In the genomic region with DNA sequence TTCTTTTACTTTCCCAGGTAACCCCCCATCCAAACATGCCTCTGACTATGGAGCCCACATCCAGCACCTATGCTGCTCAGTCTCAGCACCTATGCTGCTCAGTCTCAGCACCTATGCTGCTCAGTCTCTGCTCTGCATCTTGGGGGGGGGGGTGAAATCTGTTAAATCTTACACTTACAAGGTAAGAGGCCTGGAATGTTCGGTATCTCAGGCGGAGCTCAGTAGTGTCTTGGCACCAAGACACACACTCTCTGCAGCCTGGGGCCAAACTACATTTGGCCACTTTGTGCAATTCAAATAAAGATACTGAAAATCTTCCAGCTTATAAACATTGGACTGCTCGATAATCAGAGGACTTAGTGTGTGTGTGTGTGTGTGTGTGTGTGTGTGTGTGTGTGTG, we compare ENCODE assay signal across 28 mouse cellular contexts. TPM values are rescaled to one million over a fixed set of nuclear protein-coding genes. Genes with fewer than 3 reads are reported as not detected.
DNase-seq lines count a peak whose midpoint lies in the region; ATAC-seq and TF ChIP-seq lines count a peak whose summit lies in the region.
"Had no signal": no experiment of that assay in that cellular context is flagged by ENCODE, and none has a peak within 500 bp of the region (broad histone marks: within the 10 kb centered on the region; RNA-seq: fewer than 3 reads in every experiment).

No protein-coding gene starts in this region.

- peak; percentile 71 for DNase-seq in liver, adult 2 months (ENCODE audit: extremely low read depth, low read depth, low spot score)
- DNase-seq in liver (no peak), NIH3T3 (ENCODE audit: low read depth) (peak; percentile 25)
- peak; percentile 53 for DNase-seq in lung, postnatal 0 days (ENCODE audit: low spot score)
- DNase-seq in lung, postnatal 36 days: no peak
- DNase-seq: adrenal gland, adult 2 months; adrenal gland, postnatal 10 days; adrenal gland, postnatal 25 days; B cell, adult 2 months; cerebellum, adult 11 months; cerebellum, adult 18-20 months; cerebellum, adult 8-10 months; cerebellum, adult 9-11 months; cerebellum, postnatal 14 days; cerebellum, postnatal 36 days; embryo, embryonic 11 days; forebrain, postnatal 0 days had no signal

- ATAC-seq in lung, postnatal 0 days: peak; percentile 70
- no peak for ATAC-seq in forebrain, embryonic 15.5 days (replicated peaks)
- ATAC-seq: CD4-positive, CD25-positive, alpha-beta regulatory T cell, adult 4 months; forebrain, embryonic 14.5 days; forebrain, postnatal 0 days had no signal

- no peak overlapping the region for H3K27ac ChIP-seq in liver, adult 2 months (replicated peaks; ENCODE audit: insufficient read depth, low read depth, low read length)
- 0 out of 2 replicates have a peak overlapping the region, but pooled peaks have one; percentile 52 for H3K27ac ChIP-seq in lung, postnatal 0 days (ENCODE audit: low read length)
- no peak overlapping the region for H3K27ac ChIP-seq in forebrain, embryonic 15.5 days (replicated peaks)
- H3K27ac ChIP-seq: embryonic facial prominence, embryonic 13.5 days; embryonic facial prominence, embryonic 15.5 days; forebrain, embryonic 10.5 days; forebrain, embryonic 12.5 days had no signal

- H3K4me3 ChIP-seq in liver, adult 2 months (ENCODE audit: insufficient read depth, low read depth, low read length): no peak overlapping the region
- no peak overlapping the region for H3K4me3 ChIP-seq in lung, postnatal 0 days (ENCODE audit: low read depth, low read length)
- no peak overlapping the region for H3K4me3 ChIP-seq in forebrain, embryonic 15.5 days
- H3K4me3 ChIP-seq: embryonic facial prominence, embryonic 13.5 days; embryonic facial prominence, embryonic 15.5 days; erythroblast, embryonic 14.5 days; forebrain, embryonic 10.5 days; forebrain, embryonic 12.5 days had no signal

- no peaks in the 10 kb centered on the region for H3K4me1 ChIP-seq in liver, adult 2 months (ENCODE audit: control insufficient read depth, insufficient read depth, low read length)
- H3K4me1 ChIP-seq in lung, postnatal 0 days (ENCODE audit: insufficient read depth, low read depth, low read length): peaks cover 3% of the 10 kb centered on the region; the same call in 1 of the 2 replicates
- no peaks in the 10 kb centered on the region for H3K4me1 ChIP-seq in forebrain, embryonic 15.5 days

- no peak overlapping the region for H3K9ac ChIP-seq in liver, adult 2 months (ENCODE audit: low read depth, low read length)
- H3K9ac ChIP-seq in lung, postnatal 0 days (replicated peaks; ENCODE audit: low read depth): no peak overlapping the region
- H3K9ac ChIP-seq in forebrain, embryonic 15.5 days (replicated peaks): no peak overlapping the region
- H3K9ac ChIP-seq: embryonic facial prominence, embryonic 13.5 days; embryonic facial prominence, embryonic 15.5 days; forebrain, embryonic 12.5 days; forebrain, postnatal 0 days had no signal

- 21% methylated on average over 3 of the region's 3 CpGs for WGBS in liver, adult 2 months
- 42% methylated on average over 3 of the region's 3 CpGs for WGBS in lung, postnatal 0 days
- 80% methylated on average over 3 of the region's 3 CpGs for WGBS in forebrain, embryonic 15.5 days

- TF ChIP-seq POLR2A in liver, adult 2 months (IDR thresholded peaks at IDR 0.05; ENCODE audit: extremely low read depth, insufficient read depth, low read length): no peak

- no peak overlapping the region for H3K4me2 ChIP-seq in lung, postnatal 0 days (replicated peaks; ENCODE audit: low read depth, low read length)
- no peak overlapping the region for H3K4me2 ChIP-seq in forebrain, embryonic 15.5 days (replicated peaks)
- H3K4me2 ChIP-seq: embryonic facial prominence, embryonic 13.5 days; embryonic facial prominence, embryonic 15.5 days; forebrain, embryonic 12.5 days had no signal

- no peaks in the 10 kb centered on the region for H3K79me2 ChIP-seq in liver, adult 2 months (ENCODE audit: control insufficient read depth, insufficient read depth, low read length)

- H3K9me3 ChIP-seq in lung, postnatal 0 days (ENCODE audit: low read length): no peaks in the 10 kb centered on the region
- H3K9me3 ChIP-seq in forebrain, embryonic 15.5 days: no peaks in the 10 kb centered on the region
- H3K9me3 ChIP-seq: embryonic facial prominence, embryonic 13.5 days; embryonic facial prominence, embryonic 15.5 days; forebrain, embryonic 10.5 days; forebrain, embryonic 12.5 days had no signal

- no peaks in the 10 kb centered on the region for H3K27me3 ChIP-seq in liver, adult 2 months (ENCODE audit: control insufficient read depth, insufficient read depth, low read length)
- H3K27me3 ChIP-seq in lung, postnatal 0 days (replicated peaks; ENCODE audit: insufficient read depth, low read length): no peaks in the 10 kb centered on the region
- no peaks in the 10 kb centered on the region for H3K27me3 ChIP-seq in forebrain, embryonic 15.5 days
- H3K27me3 ChIP-seq: CH12.LX; embryonic facial prominence, embryonic 13.5 days; embryonic facial prominence, embryonic 15.5 days; forebrain, embryonic 12.5 days had no signal

- TF ChIP-seq CTCF in liver, adult 2 months (IDR thresholded peaks at IDR 0.05; ENCODE audit: low read depth, low read length): no peak
- no peak for TF ChIP-seq CTCF in lung, postnatal 0 days (IDR thresholded peaks at IDR 0.05)

- no peaks in the 10 kb centered on the region for H3K36me3 ChIP-seq in liver, adult 2 months (ENCODE audit: control insufficient read depth, insufficient read depth, low read length)
- no peaks in the 10 kb centered on the region for H3K36me3 ChIP-seq in lung, postnatal 0 days (ENCODE audit: insufficient read depth, low read length)
- H3K36me3 ChIP-seq in forebrain, embryonic 15.5 days: no peaks in the 10 kb centered on the region
- H3K36me3 ChIP-seq: embryonic facial prominence, embryonic 15.5 days; forebrain, embryonic 10.5 days; forebrain, embryonic 12.5 days; G1E had no signal

- peak; percentile 51; the same call in 1 of the 2 replicates for TF ChIP-seq EP300 in lung, postnatal 0 days (IDR thresholded peaks at IDR 0.05)

RNA-seq across cellular contexts. Expression of a gene that starts 31.2 kb away (rescaled TPM):
- total RNA-seq in liver, adult 2 months (2014; rRNA removed): 0.27 and 0.28 TPM in 2 replicates
- 0.11 and 0.12 TPM in 2 replicates for polyA plus RNA-seq in liver, adult 2 months (2012; rRNA removed)
- polyA plus RNA-seq in lung, postnatal 0 days (2015; fragmentation: Nextera tagmentation; extraction: Ambion mirVana): 49.7 and 58.2 TPM in 2 replicates
- polyA plus RNA-seq in forebrain, embryonic 15.5 days (2015; fragmentation: Nextera tagmentation; extraction: Ambion mirVana): 17.7 and 19.6 TPM in 2 replicates
- total RNA-seq: common myeloid progenitor, adult 5-6 weeks had no signal
- polyA plus RNA-seq: erythroblast, embryonic 14.5 days had no signal

Comparison
In these comparisons a context has a peak if more than half of its experiments do, and no peak if none do; other contexts are left out.
1. DNase-seq: peak in liver, adult 2 months (single experiment), lung, postnatal 0 days (single experiment) and NIH3T3 (single experiment); none in liver (single experiment) and lung, postnatal 36 days (single experiment).
2. RNA of a gene that starts 31.2 kb away (polyA plus RNA-seq): 49.7 to 58.2 TPM in lung, postnatal 0 days and 17.7 to 19.6 TPM in forebrain, embryonic 15.5 days; 0.11 to 0.12 TPM in liver, adult 2 months; every median in the first group is over 10 times any median in the second.